ENCODE assay signal across 29 mouse cellular contexts in genomic region chr10:3392251-3392650, GRCm38 (mm10). TPM values are rescaled to one million over a fixed set of nuclear protein-coding genes. Genes with fewer than 3 reads are reported as not detected.
DNase-seq lines count a peak whose midpoint lies in the region; ATAC-seq and TF ChIP-seq lines count a peak whose summit lies in the region.
"Had no signal": no experiment of that assay in that cellular context is flagged by ENCODE, and none has a peak within 500 bp of the region (broad histone marks: within the 10 kb centered on the region; RNA-seq: fewer than 3 reads in every experiment).

No protein-coding gene starts in this region.

- no peaks in the 10 kb centered on the region for H3K79me2 ChIP-seq in heart, adult 2 months (replicated peaks; ENCODE audit: control insufficient read depth, insufficient read depth, low read length)

- peaks cover 3% of the 10 kb centered on the region for H3K36me3 ChIP-seq in heart, adult 2 months (ENCODE audit: control insufficient read depth, insufficient read depth, low read length)
- H3K36me3 ChIP-seq in heart, embryonic 10.5 days: no peaks in the 10 kb centered on the region
- no peaks in the 10 kb centered on the region for H3K36me3 ChIP-seq in heart, postnatal 0 days (replicated peaks; ENCODE audit: control insufficient read depth, insufficient read depth, low read length)
- H3K36me3 ChIP-seq: embryonic facial prominence, embryonic 12.5 days; embryonic facial prominence, embryonic 15.5 days; G1E; hindbrain, embryonic 10.5 days; hindbrain, embryonic 13.5 days; intestine, embryonic 15.5 days had no signal

- no peak overlapping the region for H3K4me2 ChIP-seq in heart, postnatal 0 days (ENCODE audit: low read depth, low read length)
- H3K4me2 ChIP-seq: embryonic facial prominence, embryonic 12.5 days; embryonic facial prominence, embryonic 15.5 days; hindbrain, embryonic 13.5 days; intestine, embryonic 15.5 days had no signal

- H3K9me3 ChIP-seq in heart, embryonic 10.5 days: no peaks in the 10 kb centered on the region
- H3K9me3 ChIP-seq in heart, postnatal 0 days (replicated peaks; ENCODE audit: control insufficient read depth, low read length): no peaks in the 10 kb centered on the region
- H3K9me3 ChIP-seq: embryonic facial prominence, embryonic 12.5 days; embryonic facial prominence, embryonic 15.5 days; G1E; hindbrain, embryonic 10.5 days; hindbrain, embryonic 13.5 days; intestine, embryonic 15.5 days had no signal

- no peak for ATAC-seq in heart, postnatal 0 days (ENCODE audit: insufficient read depth, low read depth)
- ATAC-seq: forebrain, embryonic 14.5 days; forebrain, postnatal 0 days; hindbrain, embryonic 16.5 days; intestine, embryonic 15.5 days; Patski had no signal

- no peak for TF ChIP-seq POLR2A in heart, adult 2 months (IDR thresholded peaks at IDR 0.05; ENCODE audit: insufficient read depth, low read depth, low read length)

- intact Hi-C loops in heart, adult 2 months (cut with DNase I): no loop called here
- intact Hi-C loops in heart, postnatal 25 days (cut with DNase I): no loop called here

- peaks cover 8% of the 10 kb centered on the region for H3K4me1 ChIP-seq in heart, adult 2 months (ENCODE audit: control insufficient read depth, insufficient read depth, low read length)
- peaks cover 52% of the 10 kb centered on the region for H3K4me1 ChIP-seq in heart, embryonic 10.5 days
- peaks cover 50% of the 10 kb centered on the region for H3K4me1 ChIP-seq in heart, postnatal 0 days (ENCODE audit: control insufficient read depth, insufficient read depth)
- H3K4me1 ChIP-seq: embryonic facial prominence, embryonic 12.5 days; embryonic facial prominence, embryonic 15.5 days; hindbrain, embryonic 10.5 days; intestine, embryonic 15.5 days had no signal

- no peak for TF ChIP-seq EP300 in heart, adult 2 months (IDR thresholded peaks at IDR 0.05; ENCODE audit: insufficient read depth, low read depth, low read length)
- TF ChIP-seq EP300 in heart, postnatal 0 days (IDR thresholded peaks at IDR 0.05; ENCODE audit: low read depth): no peak

- H3K27ac ChIP-seq in heart, adult 2 months: peak overlapping the region; percentile 3; the same call in 1 of the 2 replicates
- no peak overlapping the region for H3K27ac ChIP-seq in heart, embryonic 10.5 days
- peak overlapping the region; percentile 11; the same call in 1 of the 2 replicates for H3K27ac ChIP-seq in heart, postnatal 0 days (ENCODE audit: low read depth)
- H3K27ac ChIP-seq: embryonic facial prominence, embryonic 12.5 days; embryonic facial prominence, embryonic 15.5 days; gastrocnemius, adult 2 months; hindbrain, embryonic 10.5 days; hindbrain, embryonic 13.5 days; intestine, embryonic 15.5 days had no signal

- TF ChIP-seq CTCF in heart, adult 2 months (IDR thresholded peaks at IDR 0.05): no peak
- TF ChIP-seq CTCF in heart, postnatal 0 days (IDR thresholded peaks at IDR 0.05; ENCODE audit: low read depth): no peak

- H3K27me3 ChIP-seq in heart, adult 2 months (ENCODE audit: control insufficient read depth, insufficient read depth, low read length): no peaks in the 10 kb centered on the region
- H3K27me3 ChIP-seq in heart, embryonic 10.5 days (ENCODE audit: insufficient read depth, poor library complexity, severe bottlenecking): no peaks in the 10 kb centered on the region
- H3K27me3 ChIP-seq in heart, postnatal 0 days (ENCODE audit: control insufficient read depth, insufficient read depth, low read length): no peaks in the 10 kb centered on the region
- H3K27me3 ChIP-seq: CH12.LX; embryonic facial prominence, embryonic 12.5 days; embryonic facial prominence, embryonic 15.5 days; hindbrain, embryonic 13.5 days; intestine, embryonic 15.5 days; Patski had no signal

- DNase-seq in adrenal gland, adult 2 months: peak; percentile 15
- no peak for DNase-seq in adrenal gland, adult (ENCODE audit: inconsistent age in 2 of 2, low spot score in 1 of 2)
- no peak for DNase-seq in heart, adult 2 months
- no peak for DNase-seq in heart, embryonic 10.5 days (ENCODE audit: low spot score)
- no peak for DNase-seq in heart, postnatal 0 days (ENCODE audit: low spot score)
- no peak for DNase-seq in heart, postnatal 25 days (ENCODE audit: low spot score)
- DNase-seq in lung, postnatal 36 days: peak; percentile 31
- no peak for DNase-seq in lung, postnatal 25 days (ENCODE audit: low spot score)
- DNase-seq: adrenal gland, adult 8-10 months; adrenal gland, postnatal 25 days; B cell, adult 2 months; cerebellum, adult 11-12 months; cerebellum, adult 9-10 months; forebrain, postnatal 0 days; gastrocnemius, adult 2 months; gastrocnemius, postnatal 14 days; heart, postnatal 36 days; kidney, adult 11 months had no signal

- H3K9ac ChIP-seq in heart, adult 2 months (ENCODE audit: low read depth, low read length): no peak overlapping the region
- no peak overlapping the region for H3K9ac ChIP-seq in heart, postnatal 0 days (replicated peaks; ENCODE audit: low read depth, low read length)
- H3K9ac ChIP-seq: embryonic facial prominence, embryonic 12.5 days; embryonic facial prominence, embryonic 15.5 days; forebrain, postnatal 0 days; hindbrain, embryonic 13.5 days; intestine, embryonic 15.5 days had no signal

- no peak overlapping the region for H3K4me3 ChIP-seq in heart, adult 2 months
- H3K4me3 ChIP-seq in heart, embryonic 10.5 days: no peak overlapping the region
- no peak overlapping the region for H3K4me3 ChIP-seq in heart, postnatal 0 days (ENCODE audit: low read depth, low read length)
- H3K4me3 ChIP-seq: embryonic facial prominence, embryonic 12.5 days; embryonic facial prominence, embryonic 15.5 days; gastrocnemius, adult 2 months; hindbrain, embryonic 10.5 days; hindbrain, embryonic 13.5 days; intestine, embryonic 15.5 days had no signal

- 75% methylated on average over 4 of the region's 4 CpGs for WGBS in heart, adult 2 months
- WGBS in heart, embryonic 10.5 days: 85% methylated on average over 4 of the region's 4 CpGs
- WGBS in heart, postnatal 0 days: 61% methylated on average over 4 of the region's 4 CpGs

RNA-seq across cellular contexts. Expression of gene Ppp1r14c, which starts 26.4 kb away (rescaled TPM):
- total RNA-seq in adrenal gland, adult 2 months (2021): 10 to 100 TPM in 1 of 2 experiments, 1 to 10 TPM in 1; 8.6 to 15.5 TPM
- 7.7 and 10.4 TPM in 2 replicates for polyA plus RNA-seq in adrenal gland, adult 2 months (2012; rRNA removed)
- 100 to 1,000 TPM; 156 to 164 TPM for total RNA-seq in heart, adult 2 months (2021)
- polyA plus RNA-seq in heart, adult 2 months (2012; rRNA removed): 90.7 and 107 TPM in 2 replicates
- polyA plus RNA-seq in heart, embryonic 10.5 days (2016; fragmentation: Nextera tagmentation; extraction: Ambion mirVana): 92.5 and 153 TPM in 2 replicates
- 269 and 288 TPM in 2 replicates for total RNA-seq in heart, postnatal 0 days (2014; rRNA removed; ENCODE audit: low replicate concordance)
- polyA plus RNA-seq in heart, postnatal 0 days (2015; fragmentation: Nextera tagmentation; extraction: Ambion mirVana): 325 and 334 TPM in 2 replicates
- total RNA-seq in heart, postnatal 25 days (2021): 100 to 1,000 TPM; 213 to 228 TPM
- total RNA-seq: CH12.LX; common myeloid progenitor, adult 5-6 weeks had no signal
- polyA plus RNA-seq: G1E had no signal

Comparison
In these comparisons a context has a peak if more than half of its experiments do, and no peak if none do; other contexts are left out.
1. DNase-seq: peak in adrenal gland, adult 2 months (single experiment) and lung, postnatal 36 days (single experiment); none in adrenal gland, adult (0 of 2), heart, adult 2 months (0 of 2), heart, embryonic 10.5 days (single experiment), heart, postnatal 0 days (single experiment), heart, postnatal 25 days (single experiment) and lung, postnatal 25 days (single experiment).
2. RNA of gene Ppp1r14c, which starts 26.4 kb away (total RNA-seq): 269 to 288 TPM in heart, postnatal 0 days, 213 to 228 TPM in heart, postnatal 25 days and 156 to 164 TPM in heart, adult 2 months; 8.6 to 15.5 TPM in adrenal gland, adult 2 months; every median in the first group is over 4 times any median in the second.